Mouse (Mus musculus): ENCODE measurements at regions not wholly inside any gene's neighbourhood (a gene's known extent, or its start where the extent isn't known, plus 50 kb on each side); places are given as distances from the start of the nearest gene placed in this dataset.
A peak's percentile ranks its signal among the peaks of the same experiment; 100 is the strongest.
"Not testable (repeated sequence)": the region's sequence is repeated elsewhere in the genome, so short reads cannot be mapped to it uniquely, and the experiment has no call there.

- DNase-seq: no peak
These were observed 68.6 kb downstream of the Tomm20 start for GRCm38 (mm10) chr8:126877039-126877365.

GRCm38 (mm10) chr8:126876300-126877038 lies 69.2 kb downstream of the Tomm20 start:
- peak; percentile 88 to 91 for DNase-seq

- DNase-seq: no peak
These were observed 70.0 kb downstream of the Tomm20 start for GRCm38 (mm10) chr8:126875491-126876155.

GRCm38 (mm10) chr8:126874846-126875245 lies 70.8 kb downstream of the Tomm20 start:
- no peak for DNase-seq

GRCm38 (mm10) chr8:126874126-126874730 lies 71.4 kb downstream of the Tomm20 start:
- DNase-seq: no peak

- DNase-seq: no peak
These were observed 72.3 kb downstream of the Tomm20 start for GRCm38 (mm10) chr8:126873306-126873705.

- DNase-seq: peak; percentile 69 to 80
These were observed 73.1 kb downstream of the Tomm20 start for GRCm38 (mm10) chr8:126872574-126872973.

GRCm38 (mm10) chr8:126872133-126872532 lies 73.5 kb downstream of the Tomm20 start:
- DNase-seq: no peak

- no peak for DNase-seq
These were observed 76.2 kb downstream of the Tomm20 start for GRCm38 (mm10) chr8:126869464-126869850.

- peak in 1 of 2 experiments; percentile 60 for DNase-seq
These were observed 76.7 kb downstream of the Tomm20 start for GRCm38 (mm10) chr8:126868831-126869463.

GRCm38 (mm10) chr8:126867121-126867988 lies 78.3 kb downstream of the Tomm20 start:
- no peak for DNase-seq

GRCm38 (mm10) chr8:126864314-126864948 lies 81.2 kb downstream of the Tomm20 start:
- DNase-seq: no peak

GRCm38 (mm10) chr8:126863661-126864060 lies 82.0 kb downstream of the Tomm20 start:
- not testable (repeated sequence) for DNase-seq

GRCm38 (mm10) chr8:126861754-126862153 lies 83.9 kb downstream of the Tomm20 start:
- DNase-seq: no peak

GRCm38 (mm10) chr8:126860630-126861029 lies 85.0 kb downstream of the Tomm20 start:
- DNase-seq: no peak

GRCm38 (mm10) chr8:126859706-126860424 lies 85.8 kb downstream of the Tomm20 start:
- no peak for DNase-seq

- no peak for DNase-seq
These were observed 88.1 kb downstream of the Tomm20 start for GRCm38 (mm10) chr8:126857307-126858203.

GRCm38 (mm10) chr8:126855914-126856313 lies 89.7 kb downstream of the Tomm20 start:
- DNase-seq: no peak

GRCm38 (mm10) chr8:126855056-126855609 lies 90.5 kb downstream of the Tomm20 start:
- DNase-seq: no peak

Measured in kidney, adult 8-10 months (tissue).